Mouse (Mus musculus) inflammation-experienced regulatory T-cells, adult 6 months (primary cell): ENCODE measurements around the gene Prg2. TPM values are rescaled to one million over a fixed set of nuclear protein-coding genes. Genes with fewer than 3 reads are reported as not detected.

ENCODE experiments used
- ATAC-seq: one replicate; pipeline ENCODE4 v1.8.0; 2017
- polyA plus RNA-seq, 3 experiments: library from polyadenylated mRNA; unstranded; fragments of 100-300 nt; shearing (Covaris generic); gene quantifications; one replicate each; pipeline ENCODE4 v1.2.1; 2017

The Prg2 gene
- under 1 TPM in 1 of 3 experiments, not detected in 2; 0.73 TPM for polyA plus RNA-seq

DNA sequence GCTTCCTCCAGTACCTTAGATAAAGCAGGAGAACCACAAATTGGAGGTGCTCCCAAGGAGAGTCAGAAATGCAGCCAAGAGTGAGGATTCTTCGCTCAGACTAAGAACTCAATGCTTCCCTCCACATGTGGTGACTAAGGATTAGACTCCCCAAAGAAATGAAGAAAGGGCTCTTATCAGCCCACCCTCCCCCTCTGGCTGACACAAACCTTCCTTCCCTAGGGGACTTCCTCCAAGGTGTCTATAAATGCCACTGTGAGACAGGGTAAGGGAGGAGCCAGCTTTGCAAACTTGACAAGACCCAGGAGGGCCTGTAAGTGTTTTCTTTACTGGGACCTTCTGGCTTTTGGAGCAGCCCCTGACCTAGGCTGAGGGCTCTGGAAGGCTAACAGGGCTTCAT lies at the start of gene Prg2:
TSS of gene Prg2 (plus strand) at position 274 of the 400 bp plus-strand sequence.
- ATAC-seq = no peak

DNA sequence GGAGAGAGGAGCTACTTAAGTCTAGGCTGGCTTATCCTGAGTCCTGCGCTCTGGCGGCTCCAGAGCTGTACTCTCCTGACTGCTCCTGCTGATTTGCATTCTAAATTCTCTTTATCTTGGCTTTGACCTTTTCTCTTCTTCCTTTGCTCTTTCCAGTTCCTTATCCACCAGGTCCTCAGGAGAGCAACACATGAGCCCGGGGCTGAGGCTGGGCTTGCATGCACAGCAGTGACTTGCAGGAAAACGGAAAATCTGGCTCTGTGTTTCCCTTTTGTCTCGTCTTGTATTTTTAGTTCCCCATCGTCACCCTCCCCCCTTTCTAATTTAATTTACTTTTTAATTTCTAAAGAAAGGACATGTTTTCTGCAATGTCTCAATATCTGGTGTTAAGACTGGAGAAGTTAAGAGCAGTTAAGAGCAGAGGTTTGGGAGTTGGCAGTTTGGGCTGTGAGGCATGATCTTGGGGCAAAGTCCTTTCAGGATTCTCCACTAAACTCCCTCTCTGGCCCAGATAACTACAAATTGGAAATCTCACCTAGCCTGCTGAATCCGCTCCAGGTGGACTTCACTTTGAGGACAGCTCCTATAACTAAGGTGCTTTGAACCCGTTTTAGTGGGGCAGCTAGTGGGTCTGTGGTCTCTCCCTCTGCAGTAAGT lies 46.1 kb upstream of the Prg2 start:
- ATAC-seq = no peak

DNA sequence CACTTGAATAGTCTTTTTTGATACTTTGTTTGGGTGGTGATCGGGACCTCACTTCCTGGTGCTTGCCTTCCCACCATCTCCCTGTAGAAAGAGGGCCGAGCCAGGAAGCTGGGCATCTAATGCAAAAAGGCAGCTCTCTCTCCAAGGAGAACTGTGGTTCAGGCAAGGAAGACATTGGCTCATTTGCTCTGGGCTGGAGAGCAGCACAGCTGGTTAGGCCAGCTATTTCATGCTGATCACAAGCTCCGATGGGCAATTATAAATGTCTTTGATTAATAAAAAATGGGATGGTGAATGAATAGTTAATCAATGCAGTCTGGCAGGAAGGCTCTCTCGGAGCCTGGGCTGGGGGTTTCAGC lies 45.6 kb upstream of the Prg2 start:
- no peak for ATAC-seq

DNA sequence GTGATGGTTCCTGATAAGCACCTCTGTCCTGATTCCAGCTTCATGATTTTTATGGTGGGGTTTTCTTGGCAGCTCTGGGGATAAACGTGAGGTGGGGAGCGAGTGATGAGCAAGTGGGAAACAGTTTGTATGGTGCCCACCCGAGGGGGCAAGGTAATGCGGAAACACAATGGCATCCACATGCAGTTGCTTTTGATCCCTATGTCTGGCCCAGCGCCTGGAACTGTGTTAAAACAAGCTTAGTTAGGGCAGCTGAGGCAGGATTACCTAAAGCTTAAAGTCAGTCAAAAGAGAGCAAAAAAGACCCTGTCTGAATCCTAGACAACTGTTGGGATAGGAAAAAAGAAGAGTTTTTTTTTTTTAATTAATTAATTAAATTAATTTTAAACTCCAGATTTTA lies 45.2 kb upstream of the Prg2 start:
- ATAC-seq = no peak

DNA sequence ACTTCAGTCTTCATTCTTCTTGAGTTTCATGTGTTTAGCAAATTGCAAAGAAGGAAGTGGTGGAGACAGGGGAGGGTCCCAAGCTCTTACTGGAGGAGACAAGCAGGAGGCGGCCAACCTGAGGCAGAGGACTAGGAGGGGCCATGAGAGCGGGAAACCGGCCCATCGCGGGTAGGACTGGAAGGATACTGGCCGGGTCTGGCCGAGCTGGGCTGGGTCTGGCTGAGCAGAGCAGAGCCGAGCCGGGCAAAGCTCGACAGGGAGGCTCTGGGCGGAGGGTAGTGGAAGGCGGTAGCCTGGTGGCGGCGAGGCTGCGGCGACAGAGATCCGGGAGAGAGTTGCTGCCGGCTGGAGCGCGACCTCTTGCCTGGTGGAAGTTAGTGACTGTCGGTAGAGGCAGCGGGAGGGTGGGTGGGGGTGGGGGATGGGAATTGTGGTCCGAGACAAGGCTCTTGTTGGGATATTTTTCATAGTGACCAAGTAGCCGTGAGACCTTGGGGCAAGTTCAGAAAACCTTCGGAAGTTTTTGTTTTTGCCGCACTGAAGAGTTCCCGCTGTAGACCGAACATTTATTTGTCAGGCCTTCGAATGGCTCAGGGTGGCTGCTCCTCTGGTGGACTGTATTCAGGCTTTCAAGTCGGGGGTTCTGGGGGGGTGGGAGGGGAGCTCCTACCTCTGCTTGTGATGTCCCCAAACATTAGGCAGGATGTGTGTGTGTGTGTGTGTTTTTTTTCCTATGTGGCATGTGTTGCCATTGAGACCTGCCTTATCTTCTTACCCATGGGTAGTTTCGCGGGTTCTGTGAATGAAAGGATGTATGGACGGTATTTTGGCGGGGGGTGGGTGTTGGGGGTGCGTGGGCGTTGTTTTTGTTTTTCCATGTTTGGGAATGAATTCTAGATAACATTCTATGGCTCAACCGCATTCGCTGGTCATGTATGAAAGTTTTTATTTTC lies 43.5 kb upstream of the Prg2 start, which contains the start of gene Slc43a3:
TSS of gene Slc43a3 (plus strand) at position 106 of the 956 bp plus-strand sequence.
- ATAC-seq = peak; percentile 86

DNA sequence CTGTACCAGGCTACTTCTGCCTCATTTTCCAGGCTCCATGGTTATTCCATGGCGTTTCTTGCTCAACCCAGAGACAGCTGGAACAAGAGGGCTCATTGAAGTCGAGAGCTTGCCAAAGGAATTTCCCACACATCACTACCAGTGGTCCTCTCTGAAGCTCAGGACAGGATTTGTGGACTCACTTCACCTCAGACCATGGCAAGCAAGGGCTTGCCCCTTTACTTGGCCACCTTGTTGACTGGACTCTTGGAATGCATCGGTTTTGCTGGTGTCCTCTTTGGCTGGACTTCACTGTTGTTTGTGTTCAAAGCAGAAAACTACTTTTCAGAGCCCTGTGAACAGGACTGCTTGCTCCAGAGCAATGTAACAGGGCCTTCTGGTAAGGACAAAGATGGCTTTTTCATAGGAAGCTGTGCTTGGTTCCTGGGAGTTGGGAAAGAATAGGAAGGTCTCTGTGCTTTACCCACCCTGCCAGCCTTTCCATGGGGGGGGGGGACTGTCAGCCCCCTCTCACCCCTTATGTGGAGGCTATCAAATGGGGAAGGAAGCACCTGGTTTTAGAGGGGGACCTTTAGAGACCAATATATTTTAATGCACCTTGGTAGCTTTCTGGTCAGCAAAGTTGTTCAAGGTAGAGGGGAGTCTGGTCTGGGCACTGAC lies 42.6 kb upstream of the Prg2 start:
- no peak for ATAC-seq

DNA sequence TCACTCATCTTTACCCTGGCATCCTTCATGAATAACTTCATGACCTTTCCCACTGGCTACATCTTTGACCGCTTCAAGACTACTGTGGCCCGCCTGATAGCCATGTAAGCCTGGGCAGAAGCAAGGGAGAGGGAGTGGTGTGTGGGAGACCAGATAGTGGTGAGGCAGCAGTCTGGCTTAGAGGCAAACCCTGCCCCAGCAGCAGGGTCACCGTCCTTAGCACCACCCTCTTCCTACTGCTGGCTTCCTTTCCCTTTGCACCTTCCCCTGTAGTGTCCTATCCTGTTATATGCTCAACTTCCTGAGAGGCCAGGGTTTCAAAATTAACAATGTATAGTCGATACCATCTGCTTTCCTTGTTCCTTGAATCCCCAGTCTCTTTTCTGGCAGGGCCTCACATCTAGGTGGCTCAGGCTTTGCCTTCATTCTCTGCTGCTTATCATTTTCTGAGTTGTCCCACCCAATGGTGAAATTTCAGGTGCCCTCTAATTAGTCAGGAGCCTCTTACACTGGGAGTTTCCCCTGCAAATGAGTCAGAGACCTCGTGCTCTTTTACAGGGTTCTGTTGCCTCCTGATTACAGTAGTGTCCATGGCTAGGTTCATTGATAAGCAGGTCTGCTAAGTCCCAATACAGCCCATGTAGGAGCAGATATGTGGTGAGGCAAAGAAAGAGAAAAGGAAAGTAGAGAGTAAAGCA lies 41.9 kb upstream of the Prg2 start:
- ATAC-seq = peak; percentile 42

DNA sequence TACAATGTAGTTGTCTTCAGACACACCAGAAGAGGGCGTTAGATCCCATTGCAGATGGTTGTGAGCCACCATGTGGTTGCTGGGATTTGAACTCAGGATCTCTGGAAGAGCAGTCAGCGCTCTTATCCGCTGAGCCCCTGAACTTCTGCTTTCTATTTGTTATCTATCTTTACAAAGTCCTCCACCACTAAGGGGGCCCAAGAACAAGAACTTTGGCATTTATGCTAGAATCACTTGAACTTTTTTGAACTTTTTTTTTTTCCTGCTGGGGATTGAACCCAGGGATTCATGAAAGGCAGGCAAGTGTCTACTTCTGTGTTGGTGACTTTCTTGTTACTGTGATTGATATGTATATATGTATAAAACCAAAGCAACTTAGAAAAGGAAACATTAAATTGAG lies 41.0 kb upstream of the Prg2 start:
- no peak for ATAC-seq

DNA sequence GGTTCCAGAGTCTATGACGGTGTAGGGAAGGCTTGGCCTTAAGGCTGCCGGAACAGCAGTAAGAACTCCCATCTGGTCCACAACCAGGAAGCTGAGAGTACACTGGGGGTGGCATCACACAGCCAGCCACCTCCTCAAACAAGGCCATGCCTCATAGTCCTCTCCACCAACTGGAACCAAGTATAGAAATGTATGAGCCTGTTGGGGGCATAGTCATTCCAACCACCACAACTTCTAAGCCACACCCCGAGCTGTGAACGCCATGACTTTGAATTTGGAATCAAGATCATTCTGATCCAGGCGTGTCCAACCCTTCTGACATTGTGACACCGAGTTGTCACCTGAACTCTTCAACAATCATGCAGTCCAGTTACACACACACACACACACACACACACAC lies 40.5 kb upstream of the Prg2 start:
- no peak for ATAC-seq

DNA sequence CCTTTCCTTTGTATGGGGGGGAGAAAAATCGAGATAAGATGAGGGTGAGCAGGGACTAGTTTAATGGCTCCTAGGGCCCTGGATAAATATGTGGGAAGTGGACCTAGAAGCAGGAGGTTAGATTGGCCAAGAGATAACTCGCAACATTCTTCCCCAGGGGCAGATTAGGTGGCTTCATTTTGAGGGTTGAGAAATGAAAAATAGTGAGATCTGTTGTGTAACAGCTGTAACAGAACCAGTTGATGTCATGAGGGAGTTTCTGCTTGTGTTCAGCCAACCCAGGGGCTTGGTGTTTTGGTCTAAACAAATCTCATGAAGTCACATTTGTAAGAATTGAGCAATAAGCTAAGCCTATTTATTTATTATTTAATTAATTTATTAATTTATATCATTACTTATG lies 38.9 kb upstream of the Prg2 start:
- ATAC-seq = no peak

DNA sequence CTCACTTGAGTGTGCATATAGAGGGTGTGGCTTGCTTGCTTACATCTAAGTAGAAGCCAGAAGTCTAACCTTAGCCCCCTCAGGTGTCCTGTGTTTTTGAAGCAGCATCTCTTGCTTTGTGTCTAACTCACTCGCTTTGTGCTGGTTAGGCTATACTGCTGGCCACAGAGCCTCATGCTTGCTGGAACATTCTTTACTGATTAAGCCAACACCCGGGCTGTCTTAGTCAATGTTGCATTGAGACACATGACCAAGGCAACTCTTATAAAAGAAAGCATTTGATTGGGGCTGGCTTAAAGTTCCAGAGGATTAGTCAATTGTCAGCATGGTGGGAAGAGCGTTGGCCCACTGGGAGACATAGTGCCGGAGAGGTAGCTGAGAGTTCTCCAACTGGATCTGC lies 38.5 kb upstream of the Prg2 start:
- ATAC-seq = no peak

DNA sequence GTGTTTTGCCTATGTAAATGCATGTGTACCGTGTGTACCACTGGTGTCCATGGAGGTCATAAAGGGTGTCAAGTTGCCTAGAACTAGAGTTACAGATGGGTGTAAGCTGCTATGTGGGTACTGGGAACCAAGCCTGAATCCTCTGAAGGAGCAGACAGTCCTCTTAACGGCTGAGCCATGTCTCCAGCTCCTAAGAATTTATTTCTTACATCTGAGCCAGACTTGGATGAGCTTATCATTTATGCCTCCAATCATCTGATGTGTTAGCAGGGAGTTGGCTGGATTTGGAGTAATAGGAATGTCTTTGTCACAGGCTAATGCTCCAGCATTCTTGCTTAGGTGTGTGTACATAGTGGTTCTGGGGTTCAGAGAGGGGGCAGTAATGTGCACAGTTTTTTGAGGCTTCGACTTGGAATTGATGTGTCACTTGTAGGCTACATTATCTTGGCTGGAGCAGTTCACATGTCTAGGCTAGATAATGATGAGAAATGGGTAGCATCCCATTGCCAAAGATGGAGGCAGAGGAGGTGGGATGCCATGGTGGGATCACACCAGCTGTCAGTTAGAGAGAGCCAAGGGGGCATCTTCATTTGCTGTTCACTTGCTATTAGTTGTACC lies 33.0 kb upstream of the Prg2 start:
- no peak for ATAC-seq

DNA sequence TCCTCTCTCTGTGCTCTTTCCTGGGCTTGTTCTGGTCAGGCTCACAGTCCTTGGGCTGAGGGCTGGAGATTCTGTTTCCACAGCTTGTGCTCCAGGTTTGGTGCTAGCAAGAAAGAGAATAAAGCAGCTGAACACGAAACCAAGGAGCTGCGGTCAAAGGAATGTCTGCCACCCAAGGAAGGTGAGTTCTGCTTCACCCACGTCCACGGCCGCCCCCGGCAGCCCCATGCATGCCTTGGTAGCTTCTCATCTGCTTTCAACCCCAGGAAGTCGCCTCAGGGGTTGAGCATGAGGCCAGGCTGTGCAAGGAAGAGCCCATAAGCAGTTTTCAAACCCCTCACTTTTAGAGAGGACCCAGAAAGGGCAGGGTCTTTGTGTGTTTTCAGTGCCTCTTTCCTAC lies 32.0 kb upstream of the Prg2 start:
- no peak for ATAC-seq

DNA sequence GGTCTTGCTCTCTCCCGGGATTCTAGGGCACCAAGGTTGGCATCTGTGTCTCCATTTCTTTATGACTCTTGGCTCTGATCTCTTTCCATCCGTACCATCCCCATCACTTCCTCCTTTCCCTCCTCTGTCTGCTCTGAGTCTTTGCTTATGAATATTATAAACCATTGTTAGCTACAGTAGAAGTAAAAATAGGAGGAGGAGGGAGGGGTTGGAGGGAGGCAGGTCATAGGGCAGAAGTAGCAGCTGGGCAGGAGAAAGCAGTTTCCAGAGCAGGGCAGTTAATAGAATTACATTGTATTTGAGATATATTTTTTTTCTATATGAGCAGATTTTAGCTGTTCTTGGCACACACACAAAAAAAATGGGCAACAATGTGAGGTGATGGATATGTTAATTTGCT lies 31.5 kb upstream of the Prg2 start:
- ATAC-seq = no peak

DNA sequence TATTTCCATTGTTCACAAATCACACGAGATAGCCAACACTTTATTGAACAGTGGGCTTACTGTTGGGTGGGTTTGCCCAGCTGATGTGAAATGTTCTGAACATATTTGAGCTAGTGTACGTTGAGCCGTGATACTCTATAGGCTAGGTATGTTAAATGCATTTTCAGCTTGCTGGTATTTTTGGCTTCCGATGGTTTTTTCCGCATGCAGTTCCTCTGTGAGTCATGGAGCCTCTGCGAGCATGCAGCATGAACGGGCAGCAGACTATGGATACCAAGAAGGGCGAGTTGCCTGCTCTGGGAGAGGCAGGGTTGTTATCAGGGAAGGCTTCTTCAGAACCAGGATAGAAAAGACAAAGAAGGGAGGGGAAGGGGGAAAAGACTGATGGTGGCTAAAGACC lies 29.2 kb upstream of the Prg2 start:
- no peak for ATAC-seq

DNA sequence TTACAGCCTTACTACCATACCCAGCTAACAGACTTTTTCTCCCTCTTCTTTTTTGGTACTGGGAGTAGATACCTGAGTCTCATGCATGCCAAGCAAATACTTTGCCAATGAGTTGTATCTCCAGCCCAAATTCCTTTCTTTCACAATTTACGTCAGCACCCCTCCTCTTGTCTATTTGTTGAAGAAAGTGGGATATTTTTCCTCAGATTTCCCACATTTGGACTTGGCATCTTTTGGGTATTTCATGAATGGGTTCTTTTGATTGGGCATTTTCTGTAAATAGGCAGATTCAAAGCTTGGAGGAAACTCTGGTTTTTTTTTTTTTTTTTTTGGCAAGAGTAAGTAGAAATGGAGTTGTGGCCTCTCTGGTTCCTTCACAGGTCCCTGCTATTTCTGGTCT lies 28.0 kb upstream of the Prg2 start:
- ATAC-seq = no peak

DNA sequence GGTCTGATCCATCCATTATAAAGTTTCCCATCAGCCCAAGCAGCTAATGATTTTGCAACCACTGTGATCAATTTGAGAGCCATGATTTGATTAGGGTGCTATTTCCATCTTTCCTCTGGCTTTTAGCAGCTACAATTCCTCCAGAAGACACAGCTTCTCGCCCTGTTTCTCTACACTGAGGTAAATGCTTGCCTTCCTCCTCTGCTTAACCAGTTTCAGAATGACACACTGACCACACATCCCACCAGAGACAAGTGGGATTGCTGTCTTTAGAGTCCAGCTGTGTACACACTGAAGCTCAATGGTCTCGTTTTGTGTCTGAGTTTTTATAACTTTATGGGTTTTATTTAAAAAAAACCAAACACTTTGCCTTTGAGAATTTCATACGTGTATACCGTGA lies 27.6 kb upstream of the Prg2 start:
- ATAC-seq = no peak

DNA sequence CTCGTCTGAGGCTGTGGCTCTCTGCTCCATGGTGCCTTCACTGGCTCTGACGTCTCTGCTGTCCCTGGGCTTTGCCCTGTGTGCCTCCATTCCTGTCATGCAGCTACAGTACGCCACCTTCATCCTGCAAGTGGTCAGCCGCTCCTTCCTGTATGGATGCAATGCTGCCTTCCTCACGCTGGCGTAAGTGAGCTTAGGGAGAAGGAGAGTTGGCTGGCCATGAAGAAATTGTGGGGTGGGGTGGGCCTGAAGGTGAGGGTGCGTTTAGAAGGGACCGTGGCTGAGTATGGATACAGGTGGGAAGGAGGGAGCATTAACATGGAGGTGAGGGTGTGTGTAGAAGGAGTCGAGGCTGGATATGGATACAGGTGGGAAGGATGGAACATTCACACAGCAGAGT lies 24.8 kb upstream of the Prg2 start:
- ATAC-seq = no peak

DNA sequence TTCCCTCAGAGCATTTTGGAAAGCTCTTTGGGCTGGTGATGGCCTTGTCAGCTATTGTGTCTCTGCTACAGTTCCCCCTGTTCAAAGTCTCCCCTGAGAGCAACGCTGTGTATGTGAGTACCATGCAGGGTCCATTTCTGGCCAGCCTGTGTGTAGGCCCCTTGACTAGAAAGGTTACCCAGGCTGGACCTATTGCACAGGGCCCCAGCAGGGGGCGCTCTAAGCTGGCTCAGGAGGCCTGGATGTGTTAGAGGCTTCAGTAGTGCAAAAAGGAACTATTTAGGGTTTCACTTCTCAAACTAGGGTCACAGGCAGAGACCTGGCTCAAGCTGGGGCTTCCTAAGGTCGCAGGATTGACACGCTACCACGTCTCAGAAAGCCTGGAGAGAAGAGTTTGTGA lies 24.0 kb upstream of the Prg2 start:
- ATAC-seq = peak; percentile 61

DNA sequence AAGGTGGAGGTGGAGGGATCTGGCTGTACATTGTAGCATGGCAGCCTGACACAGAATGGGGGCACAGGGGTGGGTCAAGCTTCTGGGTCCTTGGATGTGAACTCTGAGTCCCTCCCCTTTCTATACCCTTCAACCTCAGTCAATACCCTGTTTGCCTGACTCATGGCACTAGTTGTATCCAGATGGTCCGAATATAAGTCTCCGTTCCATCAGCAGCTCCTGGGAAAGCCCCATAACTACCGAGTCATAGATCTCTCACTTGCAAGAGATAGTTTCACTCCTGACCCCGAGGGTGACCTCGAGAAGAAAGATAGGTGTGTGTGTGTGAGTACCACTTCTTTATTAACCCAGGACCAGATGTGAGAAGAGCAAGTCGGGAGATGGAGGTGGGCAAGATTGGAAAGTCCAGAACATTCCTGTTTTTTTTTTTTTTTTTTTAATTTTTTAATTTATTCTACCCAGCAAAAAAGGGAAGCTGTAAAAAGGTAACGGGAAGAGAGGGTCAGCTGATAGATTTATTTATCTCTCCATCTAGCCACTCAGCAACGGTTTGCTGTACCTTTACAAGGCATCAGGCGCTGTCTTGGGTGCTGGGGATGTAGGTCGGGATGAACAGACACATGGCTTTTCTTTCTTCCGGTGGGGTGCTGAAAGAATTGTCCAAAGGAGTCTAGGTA lies 21.5 kb upstream of the Prg2 start:
- ATAC-seq = no peak

DNA sequence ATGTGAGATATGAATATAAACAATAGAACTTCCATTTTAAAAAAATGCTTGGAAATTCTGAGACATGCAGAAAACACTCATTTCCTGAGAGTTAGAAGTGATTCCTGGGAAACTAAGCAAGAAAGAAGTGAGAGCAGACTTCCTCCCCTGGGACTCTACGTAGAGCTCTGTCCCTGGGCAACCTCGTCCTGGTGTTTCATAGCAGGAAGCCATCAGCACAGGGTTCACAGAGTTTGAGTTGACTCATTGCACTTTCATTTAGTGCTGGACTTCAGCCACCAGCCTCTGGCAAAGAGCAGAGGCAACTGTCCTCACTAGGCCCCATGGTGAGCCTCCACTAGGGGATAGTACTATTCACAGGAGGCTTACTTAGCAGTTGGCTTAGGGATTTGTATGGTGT lies 19.0 kb upstream of the Prg2 start:
- ATAC-seq = no peak

DNA sequence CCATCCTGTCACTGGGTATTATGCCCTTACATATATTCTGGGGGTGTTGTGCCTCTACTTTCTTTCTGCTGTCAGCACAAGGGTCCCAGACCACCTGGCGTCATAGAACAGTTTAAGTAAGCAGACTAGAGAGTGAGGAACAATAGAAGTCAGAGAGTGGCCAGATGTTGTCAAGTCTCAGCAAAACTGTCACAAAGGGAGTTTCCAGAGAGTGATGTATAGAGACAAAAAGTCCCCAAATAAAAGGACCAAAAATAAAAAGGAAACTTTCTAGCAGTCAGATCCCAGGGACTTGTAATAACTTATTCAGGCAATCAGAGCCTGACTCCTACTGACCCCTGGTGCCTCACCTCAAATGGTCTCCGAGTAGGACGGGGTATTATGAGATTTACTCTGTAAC lies 18.4 kb upstream of the Prg2 start:
- peak; percentile 21 for ATAC-seq
